Mouse (Mus musculus) CH12.LX (cell line): Measurements from ENCODE around the gene Mturn. TPM values are rescaled to one million over a fixed set of nuclear protein-coding genes. Genes with fewer than 3 reads are reported as not detected.

Experiments used
- DNase-seq: peaks from one replicate; pipeline ENCODE4 v3.0.0-alpha.2; 2013; ENCODE audit errors: extremely low read depth
- H3K27ac ChIP-seq: 2 replicates; pipeline ENCODE4 v1.5.1; 2012; ENCODE audit warnings: low read depth, mild to moderate bottlenecking, control low read depth, moderate library complexity; ENCODE audit not compliant: insufficient read depth
- H3K27me3 ChIP-seq: replicated peaks from 2 replicates; pipeline ENCODE3; 2012; ENCODE audit warnings: inconsistent platforms
- H3K36me3 ChIP-seq, 2 experiments: replicated peaks in 1 of 2; 2 replicates each; pipeline versions ENCODE3 to v1.6.1; 2012; ENCODE audit warnings: inconsistent platforms in 1 of 2, low read length in 1 of 2, mild to moderate bottlenecking in 1 of 2, mixed read lengths in 1 of 2, moderate library complexity in 1 of 2; ENCODE audit not compliant: control insufficient read depth in 1 of 2, insufficient read depth in 1 of 2
- H3K4me1 ChIP-seq, 2 experiments: 2 replicates each; pipeline ENCODE4 v1.6.1; 2012; ENCODE audit warnings: inconsistent platforms in 1 of 2, moderate library complexity in 1 of 2; ENCODE audit not compliant: insufficient read depth in 2 of 2, control insufficient read depth in 1 of 2
- H3K4me2 ChIP-seq: 2 replicates; pipeline ENCODE4 v1.6.1; 2012; ENCODE audit warnings: low read depth, mild to moderate bottlenecking, control low read depth; ENCODE audit not compliant: poor library complexity, insufficient read depth, severe bottlenecking
- H3K4me3 ChIP-seq, 3 experiments: fragments of 150-350 bp in 1 of 3; sonication (generic) in 1 of 3; replicated peaks in 1 of 3; 2 replicates each; pipeline versions ENCODE3 to v1.5.1; 2011 to 2012; ENCODE audit warnings: low read depth in 2 of 3, low read length in 2 of 3, mild to moderate bottlenecking in 2 of 3, moderate library complexity in 2 of 3, control low read depth in 1 of 3, improper control_type of control experiment in 1 of 3, inconsistent platforms in 1 of 3, mixed read lengths in 1 of 3; ENCODE audit not compliant: poor library complexity in 1 of 3
- H3K79me2 ChIP-seq: replicated peaks from 2 replicates; pipeline ENCODE4 v1.6.1; 2012; ENCODE audit warnings: mild to moderate bottlenecking, moderate library complexity; ENCODE audit not compliant: control insufficient read depth, poor library complexity, insufficient read depth, severe bottlenecking; ENCODE audit errors: extremely low read depth
- H3K9ac ChIP-seq: 2 replicates; pipeline ENCODE4 v1.6.1; 2012; ENCODE audit warnings: low read depth, mild to moderate bottlenecking, control low read depth, moderate library complexity; ENCODE audit not compliant: insufficient read depth
- H3K9me3 ChIP-seq: replicated peaks from 2 replicates; pipeline ENCODE3; 2012; ENCODE audit warnings: low read length, inconsistent platforms, mixed read lengths
- CHD1 ChIP-seq: IDR thresholded peaks from 2 replicates; pipeline ENCODE4 v1.6.1; 2012; ENCODE audit warnings: low read depth, low read length, improper control_type of control experiment, inconsistent platforms
- CTCF ChIP-seq, 2 experiments: IDR thresholded peaks in 1 of 2; conservative IDR thresholded peaks in 1 of 2; 2 replicates each; pipeline ENCODE4 v1.5.1; 2011 to 2012; ENCODE audit warnings: low read depth in 2 of 2, low read length in 2 of 2, improper control_type of control experiment in 1 of 2, inconsistent platforms in 1 of 2, mild to moderate bottlenecking in 1 of 2, moderate library complexity in 1 of 2
- ETS1 ChIP-seq: conservative IDR thresholded peaks from 2 replicates; pipeline ENCODE4 v1.6.1; 2012; ENCODE audit warnings: low read depth, mild to moderate bottlenecking, inconsistent platforms, low read length, improper control_type of control experiment, moderate library complexity
- GABPA ChIP-seq: IDR thresholded peaks from 2 replicates; pipeline ENCODE4 v1.6.1; 2012; ENCODE audit warnings: low read depth, low read length, improper control_type of control experiment, inconsistent platforms; ENCODE audit not compliant: insufficient replicate concordance
- IRF4 ChIP-seq: IDR thresholded peaks from 2 replicates; pipeline ENCODE4 v1.6.1; 2014; ENCODE audit warnings: low read depth, mild to moderate bottlenecking, inconsistent platforms, low read length, improper control_type of control experiment
- JUN ChIP-seq: IDR thresholded peaks from 2 replicates; pipeline ENCODE4 v1.6.1; 2011; ENCODE audit warnings: low read depth, mild to moderate bottlenecking, low read length, improper control_type of control experiment, moderate library complexity; ENCODE audit not compliant: insufficient read depth
- JUND ChIP-seq: conservative IDR thresholded peaks from 2 replicates; pipeline ENCODE4 v1.6.1; 2011; ENCODE audit warnings: low read depth, low read length, improper control_type of control experiment
- KAT2A ChIP-seq: IDR thresholded peaks from 2 replicates; pipeline ENCODE4 v1.6.1; 2012; ENCODE audit warnings: low read length, improper control_type of control experiment, inconsistent platforms; ENCODE audit not compliant: insufficient replicate concordance
- MAZ ChIP-seq: IDR thresholded peaks from 2 replicates; pipeline ENCODE4 v1.6.1; 2012; ENCODE audit warnings: low read depth, mild to moderate bottlenecking, inconsistent platforms, low read length, improper control_type of control experiment, moderate library complexity
- NRF1 ChIP-seq: IDR thresholded peaks from 2 replicates; pipeline ENCODE4 v1.6.1; 2014; ENCODE audit warnings: low read depth, mild to moderate bottlenecking, inconsistent platforms, low read length, improper control_type of control experiment, moderate library complexity
- POLR2A ChIP-seq: IDR thresholded peaks from 2 replicates; pipeline ENCODE4 v1.6.1; 2011; ENCODE audit warnings: low read depth, mild to moderate bottlenecking, improper control_type of control experiment, low read length
- RAD21 ChIP-seq: IDR thresholded peaks from 2 replicates; pipeline ENCODE4 v1.6.1; 2011; ENCODE audit warnings: low read depth, mild to moderate bottlenecking, low read length, improper control_type of control experiment, moderate library complexity
- SMC3 ChIP-seq: IDR thresholded peaks from 2 replicates; pipeline ENCODE4 v1.6.1; 2011; ENCODE audit warnings: low read depth, low read length, improper control_type of control experiment
- TBP ChIP-seq: conservative IDR thresholded peaks from 2 replicates; pipeline ENCODE4 v1.6.1; 2011; ENCODE audit warnings: low read depth, low read length, improper control_type of control experiment
- UBTF ChIP-seq: IDR thresholded peaks from 2 replicates; pipeline ENCODE4 v1.6.1; 2012; ENCODE audit warnings: low read depth, mild to moderate bottlenecking, inconsistent platforms, low read length, improper control_type of control experiment, moderate library complexity
- USF2 ChIP-seq: conservative IDR thresholded peaks from 2 replicates; pipeline ENCODE4 v1.6.1; 2011; ENCODE audit warnings: low read depth, low read length, improper control_type of control experiment
- ZC3H11A ChIP-seq: IDR thresholded peaks from 2 replicates; pipeline ENCODE4 v1.6.1; 2012; ENCODE audit warnings: low read depth, mild to moderate bottlenecking, inconsistent platforms, low read length, improper control_type of control experiment
- ZKSCAN1 ChIP-seq: IDR thresholded peaks from 2 replicates; pipeline ENCODE4 v1.6.1; 2012; ENCODE audit warnings: low read depth, inconsistent platforms, low read length, improper control_type of control experiment, borderline replicate concordance
- ZNF384 ChIP-seq: IDR thresholded peaks from 2 replicates; pipeline ENCODE4 v1.6.1; 2012; ENCODE audit warnings: low read depth, low read length, improper control_type of control experiment, inconsistent platforms
- dilution Hi-C: fragments of 300-500 bp; cut with MboI; formaldehyde crosslinking; loops from 2 replicates; pipeline ENCODE4 v1.14.3; 2020; ENCODE audit warnings: low sequenced_read_pairs; ENCODE audit not compliant: extremely low pct_unique_long_range_greater_than_20kb, extremely low pct_ligation_motif_present
- in situ Hi-C: fragments of 300-500 bp; cut with MboI; formaldehyde crosslinking; loops from 3 replicates; pipeline ENCODE4 v1.14.3; 2019; ENCODE audit warnings: low sequenced_read_pairs, low pct_ligation_motif_present, low pct_unique_long_range_greater_than_20kb, mixed read lengths
- polyA plus RNA-seq: library from polyadenylated mRNA; unstranded; fragments of >175 nt; gene quantifications from 2 replicates; pipeline ENCODE4 v1.2.1, GENCODE M21; 2012; ENCODE audit warnings: low read depth; ENCODE audit not compliant: insufficient read length
- total RNA-seq, 2 experiments: library from RNA; depleted of rRNA; stranded (reverse); fragments of 300-350 nt in 1 of 2; fragments of >200 nt in 1 of 2; gene quantifications; 2 replicates each; pipeline ENCODE4 v1.2.3; 2012 to 2014

Mturn gene
- total and polyA plus RNA-seq, 3 experiments = 0.06 to 0.25 (median 0.20) TPM

GRCm38 (mm10) chr6:54684085-54684484 is 2.7 kb downstream of the Mturn start:
- Histone ChIP-seq H3K79me2 (no peaks in the 10 kb centered on the region), H3K4me3 (no peak overlapping the region), H3K27me3 (peaks cover 51% of the 10 kb centered on the region), H3K27ac (no peak overlapping the region), H3K4me1 (peaks cover 4 to 12% of the 10 kb centered on the region in 2 experiments), H3K4me2 (no peak overlapping the region), H3K9me3 (no peaks in the 10 kb centered on the region), H3K36me3 (no peaks in the 10 kb centered on the region), H3K9ac (no peak overlapping the region)
- TF ChIP-seq SMC3 = no peak
- TF ChIP-seq USF2 = no peak
- no peak for TF ChIP-seq ZC3H11A
- no peak for TF ChIP-seq TBP
- no peak for TF ChIP-seq GABPA
- TF ChIP-seq NRF1 = no peak
- no peak for TF ChIP-seq CHD1
- TF ChIP-seq CTCF (conservative IDR thresholded peaks at IDR 0.05 in 1 of 2, IDR thresholded peaks at IDR 0.05 in 1 of 2; ENCODE audit: low read depth in 2 of 2, low read length in 2 of 2) = no peak
- TF ChIP-seq KAT2A = no peak
- dilution Hi-C loops = no loop called here
- DNase-seq = no peak
- in situ Hi-C loops = no loop called here

DNA sequence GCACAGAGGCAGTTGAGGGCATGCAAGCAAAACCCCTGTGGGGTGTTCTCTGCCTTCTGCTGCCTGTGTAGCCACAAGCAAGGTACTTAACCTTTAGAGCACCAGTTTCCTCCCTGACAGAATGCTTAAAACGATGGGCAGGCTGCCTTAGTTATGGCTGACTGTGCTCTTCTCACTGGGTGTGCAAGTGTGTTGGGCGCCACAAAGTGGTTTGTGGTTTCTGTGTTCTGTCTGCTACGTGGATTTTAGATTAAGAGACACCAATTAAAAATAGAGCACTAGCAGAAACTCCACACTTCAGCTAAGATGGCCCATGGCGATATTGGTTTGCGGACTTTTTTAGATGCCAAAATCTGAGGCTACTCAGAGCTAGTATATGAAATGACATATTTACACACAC is 3.7 kb downstream of the Mturn start:
- Histone ChIP-seq H3K4me2 (no peak overlapping the region), H3K27me3 (peaks cover 44% of the 10 kb centered on the region), H3K36me3 (no peaks in the 10 kb centered on the region), H3K4me1 (peaks cover 4 to 12% of the 10 kb centered on the region in 2 experiments), H3K9me3 (no peaks in the 10 kb centered on the region), H3K9ac (no peak overlapping the region), H3K79me2 (no peaks in the 10 kb centered on the region), H3K27ac (no peak overlapping the region), H3K4me3 (no peak overlapping the region)
- no peak for DNase-seq
- TF ChIP-seq NRF1 (no peak), IRF4 (no peak), ETS1 (no peak), UBTF (no peak), GABPA (no peak), TBP (no peak), ZKSCAN1 (no peak), USF2 (no peak), MAZ (no peak), JUN (no peak), CHD1 (no peak), ZNF384 (no peak), POLR2A (no peak), JUND (no peak), SMC3 (no peak), KAT2A (no peak), RAD21 (no peak)
- dilution Hi-C loops = no loop called here
- in situ Hi-C loops = no loop called here
